Mouse (Mus musculus): ENCODE measurements around the gene Amacr. TPM values are rescaled to one million over a fixed set of nuclear protein-coding genes. Genes with fewer than 3 reads are reported as not detected.

The Amacr gene
- polyA plus RNA-seq, 1 experiment from 2014 or later = 20.6 TPM

GRCm38 (mm10) chr15:11000421-11000820, 18.9 kb downstream of the Amacr start, which contains the start of gene Slc45a2:
Slc45a2 (plus strand) TSS chr15:11000721.
- Histone ChIP-seq H3K27me3 (replicated peaks) (no peaks in the 10 kb centered on the region), H3K9me3 (no peaks in the 10 kb centered on the region)
- 62% methylated on average over 7 of the region's 7 CpGs for WGBS

GRCm38 (mm10) chr15:11003791-11004190, 22.2 kb downstream of the Amacr start:
- H3K4me3 ChIP-seq (replicated peaks) = no peak overlapping the region
- H3K27me3 ChIP-seq (replicated peaks) = no peaks in the 10 kb centered on the region
- H3K4me1 ChIP-seq (replicated peaks) = no peaks in the 10 kb centered on the region
- H3K9me3 ChIP-seq = no peaks in the 10 kb centered on the region
- no peak overlapping the region for H3K4me2 ChIP-seq (replicated peaks)
- no peak overlapping the region for H3K27ac ChIP-seq
- WGBS = 87% methylated on average over 4 of the region's 4 CpGs
- ATAC-seq = no peak
- no peak overlapping the region for H3K9ac ChIP-seq
- no peaks in the 10 kb centered on the region for H3K36me3 ChIP-seq

More at GRCm38 (mm10) chr15:11000421-11000820, 18.9 kb downstream of the Amacr start, which contains the start of gene Slc45a2:
- Histone ChIP-seq H3K9ac (no peak within 1 kb of the TSS), H3K4me3 (replicated peaks) (no peak within 1 kb of the TSS), H3K4me2 (replicated peaks) (no peak within 1 kb of the TSS), H3K4me1 (replicated peaks) (no peaks in the 10 kb centered on the region), H3K27ac (no peak within 1 kb of the TSS), H3K36me3 (no peaks in the 10 kb centered on the region)
- ATAC-seq = no peak

- Histone ChIP-seq H3K9me3 (no peaks in the 10 kb centered on the region), H3K4me2 (replicated peaks) (no peak overlapping the region), H3K4me3 (replicated peaks) (no peak overlapping the region), H3K27ac (no peak overlapping the region), H3K9ac (no peak overlapping the region), H3K36me3 (no peaks in the 10 kb centered on the region), H3K4me1 (replicated peaks) (no peaks in the 10 kb centered on the region), H3K27me3 (replicated peaks) (no peaks in the 10 kb centered on the region)
- ATAC-seq = no peak
- 64% methylated on average over 6 of the region's 6 CpGs for WGBS
Observed at GRCm38 (mm10) chr15:11004646-11005045, 23.1 kb downstream of the Amacr start.

- Histone ChIP-seq H3K36me3 (no peaks in the 10 kb centered on the region), H3K9ac (no peak overlapping the region)
- 26% methylated on average over 5 of the region's 5 CpGs for WGBS
Observed at GRCm38 (mm10) chr15:11008756-11009155, 27.2 kb downstream of the Amacr start.

GRCm38 (mm10) chr15:11010976-11011548, 29.5 kb downstream of the Amacr start:
- ATAC-seq = no peak
- WGBS = 75% methylated on average over 11 of the region's 11 CpGs

More at GRCm38 (mm10) chr15:11008756-11009155, 27.2 kb downstream of the Amacr start:
- Histone ChIP-seq H3K4me1 (replicated peaks) (no peaks in the 10 kb centered on the region), H3K27ac (no peak overlapping the region), H3K27me3 (replicated peaks) (no peaks in the 10 kb centered on the region), H3K4me2 (replicated peaks) (no peak overlapping the region), H3K9me3 (no peaks in the 10 kb centered on the region), H3K4me3 (replicated peaks) (no peak overlapping the region)
- ATAC-seq = no peak

GRCm38 (mm10) chr15:11014931-11015330, 33.4 kb downstream of the Amacr start:
- Histone ChIP-seq H3K4me2 (replicated peaks) (no peak overlapping the region), H3K9ac (no peak overlapping the region), H3K27me3 (replicated peaks) (no peaks in the 10 kb centered on the region), H3K36me3 (no peaks in the 10 kb centered on the region), H3K9me3 (no peaks in the 10 kb centered on the region), H3K4me3 (replicated peaks) (no peak overlapping the region), H3K4me1 (replicated peaks) (no peaks in the 10 kb centered on the region), H3K27ac (no peak overlapping the region)
- no peak for ATAC-seq
- 74% methylated on average over 2 of the region's 2 CpGs for whole genome bisulfite sequencing

More at GRCm38 (mm10) chr15:11010976-11011548, 29.5 kb downstream of the Amacr start:
- Histone ChIP-seq H3K4me3 (replicated peaks) (no peak overlapping the region), H3K27me3 (replicated peaks) (no peaks in the 10 kb centered on the region), H3K4me1 (replicated peaks) (no peaks in the 10 kb centered on the region), H3K27ac (no peak overlapping the region), H3K9me3 (no peaks in the 10 kb centered on the region), H3K36me3 (no peaks in the 10 kb centered on the region), H3K4me2 (replicated peaks) (no peak overlapping the region), H3K9ac (no peak overlapping the region)

- peak; percentile 83 for ATAC-seq
- no peaks in the 10 kb centered on the region for H3K36me3 ChIP-seq
- no peak overlapping the region for H3K4me3 ChIP-seq (replicated peaks)
- H3K27me3 ChIP-seq (replicated peaks) = no peaks in the 10 kb centered on the region
- WGBS = 55% methylated on average over 4 of the region's 4 CpGs
- H3K9ac ChIP-seq = no peak overlapping the region
- H3K9me3 ChIP-seq = no peaks in the 10 kb centered on the region
- H3K27ac ChIP-seq = 0 out of 2 replicates have a peak overlapping the region, but pooled peaks have one; percentile 4
- no peaks in the 10 kb centered on the region for H3K4me1 ChIP-seq (replicated peaks)
- H3K4me2 ChIP-seq (replicated peaks) = no peak overlapping the region
Observed at GRCm38 (mm10) chr15:11026801-11027561, 45.4 kb downstream of the Amacr start.

GRCm38 (mm10) chr15:11030188-11030587, 48.6 kb downstream of the Amacr start:
- Histone ChIP-seq H3K4me1 (replicated peaks) (no peaks in the 10 kb centered on the region), H3K4me2 (replicated peaks) (no peak overlapping the region), H3K4me3 (replicated peaks) (no peak overlapping the region), H3K27ac (no peak overlapping the region), H3K9me3 (no peaks in the 10 kb centered on the region), H3K9ac (no peak overlapping the region), H3K36me3 (no peaks in the 10 kb centered on the region), H3K27me3 (replicated peaks) (peaks cover 10% of the 10 kb centered on the region)
- 91% methylated on average over 3 of the region's 3 CpGs for WGBS
- ATAC-seq = no peak

- Histone ChIP-seq H3K9me3 (no peaks in the 10 kb centered on the region), H3K27me3 (replicated peaks) (peaks cover 41% of the 10 kb centered on the region), H3K36me3 (no peaks in the 10 kb centered on the region), H3K27ac (no peak overlapping the region), H3K4me3 (replicated peaks) (peak overlapping the region; percentile 34), H3K9ac (no peak overlapping the region), H3K4me2 (replicated peaks) (peak overlapping the region; percentile 69), H3K4me1 (replicated peaks) (peaks cover 18% of the 10 kb centered on the region)
- WGBS = 4% methylated on average over 34 of the region's 34 CpGs
- no peak for ATAC-seq
Observed at GRCm38 (mm10) chr15:11035947-11036474, 54.5 kb downstream of the Amacr start.

GRCm38 (mm10) chr15:11036535-11037375, 55.2 kb downstream of the Amacr start:
- Histone ChIP-seq H3K27ac (no peak overlapping the region), H3K4me3 (replicated peaks) (peak overlapping the region; percentile 34), H3K4me2 (replicated peaks) (peak overlapping the region; percentile 69), H3K4me1 (replicated peaks) (peaks cover 18% of the 10 kb centered on the region), H3K9me3 (no peaks in the 10 kb centered on the region), H3K27me3 (replicated peaks) (peaks cover 41% of the 10 kb centered on the region), H3K9ac (0 out of 2 replicates have a peak overlapping the region, but pooled peaks have one; percentile 1), H3K36me3 (no peaks in the 10 kb centered on the region)
- peak; percentile 52; the same call in 1 of the 2 replicates for ATAC-seq
- 2% methylated on average over 49 of the region's 49 CpGs for WGBS

- Histone ChIP-seq H3K4me2 (replicated peaks) (peak overlapping the region; percentile 69), H3K27me3 (replicated peaks) (peaks cover 41% of the 10 kb centered on the region), H3K27ac (no peak overlapping the region), H3K9ac (no peak overlapping the region), H3K4me3 (replicated peaks) (peak overlapping the region; percentile 34), H3K36me3 (no peaks in the 10 kb centered on the region), H3K4me1 (replicated peaks) (peaks cover 18% of the 10 kb centered on the region), H3K9me3 (no peaks in the 10 kb centered on the region)
- no peak for ATAC-seq
- 5% methylated on average over 8 of the region's 8 CpGs for WGBS
Observed at GRCm38 (mm10) chr15:11037376-11037695, 55.8 kb downstream of the Amacr start.

GRCm38 (mm10) chr15:11037711-11038110, 56.2 kb downstream of the Amacr start, which contains the start of gene Rxfp3:
Rxfp3 (minus strand) TSS chr15:11037991.
- no peak within 1 kb of the TSS for H3K27ac ChIP-seq
- H3K9me3 ChIP-seq = no peaks in the 10 kb centered on the region
- peak within 1 kb of the TSS; percentile 34 for H3K4me3 ChIP-seq (replicated peaks)
- H3K4me1 ChIP-seq (replicated peaks) = peaks cover 18% of the 10 kb centered on the region
- H3K9ac ChIP-seq = 0 out of 2 replicates have a peak within 1 kb of the TSS, but pooled peaks have one; percentile 1
- H3K27me3 ChIP-seq (replicated peaks) = peaks cover 41% of the 10 kb centered on the region
- no peaks in the 10 kb centered on the region for H3K36me3 ChIP-seq
- 3% methylated on average over 16 of the region's 16 CpGs for WGBS
- peak within 1 kb of the TSS; percentile 69 for H3K4me2 ChIP-seq (replicated peaks)
- ATAC-seq = no peak
